Mouse (Mus musculus) stomach, embryonic 14.5 days (tissue): ENCODE measurements around the gene Prkcz. TPM values are rescaled to one million over a fixed set of nuclear protein-coding genes. Genes with fewer than 3 reads are reported as not detected.

Experiments used
- ATAC-seq: fragments of 200-750 bp; cut with Nextera tagmentation; 2 replicates; pipeline ENCODE4 v1.8.0; 2017; ENCODE audit warnings: low read depth, moderate TSS enrichment; ENCODE audit not compliant: insufficient number of reproducible peaks, insufficient read depth, low FRiP score
- H3K27ac ChIP-seq: fragments of 300-500 bp; sonication (generic); 2 replicates; pipeline ENCODE4 v1.5.1; 2014; ENCODE audit warnings: mild to moderate bottlenecking, low read length, moderate library complexity, mixed read lengths
- H3K27me3 ChIP-seq: fragments of 300-500 bp; sonication (generic); 2 replicates; pipeline ENCODE4 v1.6.1; 2014; ENCODE audit warnings: low read length, control low read depth, mixed read lengths; ENCODE audit not compliant: control insufficient read depth, insufficient read depth
- H3K36me3 ChIP-seq: fragments of 300-500 bp; sonication (generic); 2 replicates; pipeline ENCODE4 v1.6.1; 2014; ENCODE audit warnings: mild to moderate bottlenecking, control low read depth, low read length, moderate library complexity, mixed read lengths; ENCODE audit not compliant: control insufficient read depth, insufficient read depth
- H3K4me1 ChIP-seq: fragments of 300-500 bp; sonication (generic); 2 replicates; pipeline ENCODE4 v1.6.1; 2014; ENCODE audit warnings: low read length, control low read depth, mixed read lengths; ENCODE audit not compliant: control insufficient read depth, insufficient read depth
- H3K4me2 ChIP-seq: fragments of 300-500 bp; sonication (generic); replicated peaks from 2 replicates; pipeline ENCODE4 v1.6.1; 2014; ENCODE audit warnings: low read depth, low read length, control low read depth
- H3K4me3 ChIP-seq: fragments of 300-500 bp; sonication (generic); 2 replicates; pipeline ENCODE4 v1.5.1; 2014; ENCODE audit warnings: low read depth, low read length, control low read depth
- H3K9ac ChIP-seq: fragments of 300-500 bp; sonication (generic); replicated peaks from 2 replicates; pipeline ENCODE4 v1.6.1; 2014; ENCODE audit warnings: low read depth, mild to moderate bottlenecking, control low read depth, low read length, moderate library complexity, mixed read lengths
- H3K9me3 ChIP-seq: fragments of 300-500 bp; sonication (generic); 2 replicates; pipeline ENCODE4 v1.6.1; 2016; ENCODE audit warnings: low read depth, low read length, control low read depth; ENCODE audit not compliant: control insufficient read depth
- WGBS: fragments of 180-500 bp; shearing (Covaris S2); extraction: QIAGEN DNeasy Blood & Tissue Kit; methylation state at CpG from one replicate; pipeline ENCODE4 v1.1.7; 2014; 5-methylcytosine and 5-hydroxymethylcytosine counted together
- polyA plus RNA-seq: library from polyadenylated mRNA; unstranded; fragments of >200 nt; fragmentation: Nextera tagmentation; extraction: Ambion mirVana; gene quantifications from 2 replicates; pipeline ENCODE4 v1.2.1, GENCODE M21; 2014

The Prkcz gene
- polyA plus RNA-seq, 1 experiment from 2014 or later = 12.9 TPM

DNA sequence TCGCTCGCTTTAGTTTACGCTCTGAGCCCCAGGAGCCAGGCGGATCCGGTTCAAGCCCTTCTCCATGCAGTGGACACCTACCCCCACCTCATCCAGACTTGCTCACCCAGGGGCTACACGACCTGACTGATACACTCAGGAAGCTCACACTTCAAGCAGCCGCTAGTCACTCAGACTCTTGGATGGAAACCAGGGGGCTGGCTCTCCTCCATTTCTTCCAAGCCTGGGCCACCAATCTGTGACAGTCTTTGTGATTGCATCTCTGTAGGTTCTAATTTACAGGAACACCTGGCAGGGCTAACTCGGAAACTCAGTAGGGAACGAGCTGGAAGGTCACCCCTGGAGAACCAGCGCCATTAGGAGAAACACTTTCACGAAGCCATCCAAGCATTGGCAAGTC lies 73.4 kb downstream of the Prkcz start:
- no peaks in the 10 kb centered on the region for H3K9me3 ChIP-seq
- no peak overlapping the region for H3K4me3 ChIP-seq
- no peak overlapping the region for H3K9ac ChIP-seq
- H3K27me3 ChIP-seq = no peaks in the 10 kb centered on the region
- no peak for ATAC-seq
- no peak overlapping the region for H3K4me2 ChIP-seq
- H3K36me3 ChIP-seq = no peaks in the 10 kb centered on the region
- 83% methylated on average over 11 of the region's 11 CpGs for WGBS
- no peak overlapping the region for H3K27ac ChIP-seq
- H3K4me1 ChIP-seq = peaks cover 9% of the 10 kb centered on the region

DNA sequence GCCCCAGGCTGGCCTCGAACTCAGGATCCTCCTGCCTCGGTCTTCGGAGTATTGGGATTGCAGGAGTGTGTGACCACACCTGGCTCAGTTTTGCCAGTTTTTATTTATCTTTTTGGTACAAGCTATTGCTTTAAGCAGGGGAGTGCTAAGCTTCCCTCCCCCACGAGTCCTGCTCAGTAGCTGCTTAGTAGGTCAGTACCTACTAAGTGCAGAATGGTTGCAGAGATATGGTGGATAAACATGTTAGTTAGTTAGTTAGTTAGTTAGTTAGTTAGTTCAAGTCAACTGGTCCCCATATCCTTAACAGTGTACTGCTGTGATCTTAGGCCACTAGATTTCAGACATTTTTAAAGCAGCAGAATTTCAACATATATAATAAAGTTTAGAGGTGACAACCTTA lies 75.1 kb downstream of the Prkcz start:
- no peak overlapping the region for H3K9ac ChIP-seq
- no peak overlapping the region for H3K4me2 ChIP-seq
- no peak for ATAC-seq
- peaks cover 21% of the 10 kb centered on the region for H3K4me1 ChIP-seq
- H3K9me3 ChIP-seq = no peaks in the 10 kb centered on the region
- no peaks in the 10 kb centered on the region for H3K36me3 ChIP-seq
- H3K27ac ChIP-seq = no peak overlapping the region
- no peaks in the 10 kb centered on the region for H3K27me3 ChIP-seq
- H3K4me3 ChIP-seq = no peak overlapping the region
- WGBS = 92% methylated on average over 4 of the region's 4 CpGs

DNA sequence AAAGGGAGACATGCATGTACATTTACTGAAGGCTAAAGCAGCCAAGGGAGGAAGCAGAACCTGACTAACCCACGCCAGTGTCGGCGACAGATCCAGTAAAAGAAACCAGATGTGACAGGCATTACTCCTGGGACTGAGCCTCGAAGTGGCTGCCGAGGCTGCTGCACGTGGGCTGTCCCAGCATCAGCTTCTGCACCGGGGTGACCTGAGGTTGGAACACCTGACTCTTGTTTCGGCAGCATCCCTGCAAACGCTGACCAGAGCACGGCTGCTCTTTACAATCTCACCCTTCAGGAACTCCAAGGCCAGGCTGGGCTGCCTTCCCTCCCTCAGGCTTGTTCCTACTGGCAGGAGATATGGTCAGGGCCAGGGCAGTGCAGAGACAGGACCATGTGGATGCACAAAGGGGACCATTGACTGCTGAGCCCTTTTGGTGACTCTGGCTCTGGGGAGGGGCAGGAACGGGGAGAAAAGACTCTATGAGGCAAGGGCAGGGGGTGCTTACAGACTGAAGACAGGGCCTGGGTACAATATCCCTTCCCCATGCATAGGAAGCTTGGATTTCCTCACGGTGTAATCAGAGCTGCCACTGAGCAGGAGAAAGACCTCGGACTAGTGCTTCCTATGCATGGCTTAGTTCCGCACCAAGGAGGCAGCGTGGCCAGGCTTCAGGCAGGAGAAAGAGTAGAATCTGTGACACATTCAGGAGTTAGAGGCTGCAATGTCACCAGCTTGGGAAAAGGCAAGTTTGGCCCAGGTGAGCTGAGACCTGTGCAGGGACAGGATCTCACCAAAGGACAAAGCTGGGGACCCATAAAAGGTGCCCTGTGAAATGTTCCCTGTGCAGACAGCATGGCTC lies 76.4 kb downstream of the Prkcz start:
- Histone ChIP-seq H3K4me2 (no peak overlapping the region), H3K4me1 (peaks cover 31% of the 10 kb centered on the region), H3K27ac (no peak overlapping the region), H3K9ac (no peak overlapping the region), H3K27me3 (no peaks in the 10 kb centered on the region), H3K9me3 (no peaks in the 10 kb centered on the region), H3K4me3 (no peak overlapping the region), H3K36me3 (no peaks in the 10 kb centered on the region)
- WGBS = 64% methylated on average over 15 of the region's 15 CpGs
- no peak for ATAC-seq

DNA sequence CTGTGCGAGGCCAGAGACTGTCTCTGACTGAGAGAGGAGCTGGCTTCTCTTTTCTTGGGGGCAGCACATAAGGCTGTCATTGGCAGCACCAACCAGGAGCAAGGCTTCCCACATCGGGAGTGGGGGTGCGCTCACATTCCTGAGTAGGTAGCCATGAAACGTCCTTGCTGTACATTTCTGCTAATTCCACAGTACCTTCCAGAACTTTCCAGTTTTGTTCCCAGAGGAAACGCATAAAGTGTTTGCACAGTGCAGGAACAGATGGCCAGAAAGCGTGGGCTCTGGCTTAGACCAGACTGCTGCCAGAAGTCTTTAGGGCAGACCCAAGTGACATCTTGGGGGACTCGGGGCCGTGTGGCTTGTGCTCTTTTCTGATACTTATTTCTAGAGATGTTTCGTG lies 77.6 kb downstream of the Prkcz start:
- H3K27ac ChIP-seq = peak overlapping the region; percentile 74
- WGBS = 62% methylated on average over 9 of the region's 9 CpGs
- ATAC-seq = no peak
- H3K9ac ChIP-seq = no peak overlapping the region
- no peaks in the 10 kb centered on the region for H3K27me3 ChIP-seq
- no peak overlapping the region for H3K4me3 ChIP-seq
- peak overlapping the region; percentile 29; the same call in 1 of the 2 replicates for H3K4me2 ChIP-seq
- no peaks in the 10 kb centered on the region for H3K36me3 ChIP-seq
- H3K9me3 ChIP-seq = no peaks in the 10 kb centered on the region
- peaks cover 32% of the 10 kb centered on the region for H3K4me1 ChIP-seq

DNA sequence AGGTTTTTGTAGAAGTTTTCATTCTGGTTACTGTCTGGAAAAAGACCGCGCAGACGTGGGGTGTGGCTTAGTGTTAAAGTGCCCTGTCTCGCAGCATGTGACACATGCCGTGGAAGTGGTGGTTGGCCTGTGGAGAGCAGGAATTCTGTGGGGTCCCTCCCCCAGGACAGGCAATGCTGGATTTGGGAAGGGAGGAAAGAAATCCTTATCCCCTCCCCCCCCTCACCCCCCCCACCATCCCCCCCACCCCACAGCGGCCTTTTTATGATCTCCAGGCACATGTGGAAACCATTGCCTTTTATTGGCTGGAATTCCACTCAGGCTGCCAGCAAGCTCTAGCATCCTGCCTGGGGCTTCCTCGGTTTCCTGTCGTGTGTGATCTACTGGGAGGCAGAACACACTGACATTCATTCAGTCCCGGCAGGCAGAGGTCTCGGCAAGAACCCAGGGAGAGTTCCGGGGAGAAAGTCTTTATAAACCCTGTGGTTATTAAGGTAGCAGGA lies 78.1 kb downstream of the Prkcz start:
- no peak overlapping the region for H3K9ac ChIP-seq
- no peaks in the 10 kb centered on the region for H3K9me3 ChIP-seq
- no peaks in the 10 kb centered on the region for H3K27me3 ChIP-seq
- 28% methylated on average over 11 of the region's 11 CpGs for WGBS
- no peaks in the 10 kb centered on the region for H3K36me3 ChIP-seq
- peak; percentile 54; the same call in 1 of the 2 replicates for ATAC-seq
- peak overlapping the region; percentile 29; the same call in 1 of the 2 replicates for H3K4me2 ChIP-seq
- H3K4me3 ChIP-seq = no peak overlapping the region
- peak overlapping the region; percentile 74 for H3K27ac ChIP-seq
- H3K4me1 ChIP-seq = peaks cover 32% of the 10 kb centered on the region

DNA sequence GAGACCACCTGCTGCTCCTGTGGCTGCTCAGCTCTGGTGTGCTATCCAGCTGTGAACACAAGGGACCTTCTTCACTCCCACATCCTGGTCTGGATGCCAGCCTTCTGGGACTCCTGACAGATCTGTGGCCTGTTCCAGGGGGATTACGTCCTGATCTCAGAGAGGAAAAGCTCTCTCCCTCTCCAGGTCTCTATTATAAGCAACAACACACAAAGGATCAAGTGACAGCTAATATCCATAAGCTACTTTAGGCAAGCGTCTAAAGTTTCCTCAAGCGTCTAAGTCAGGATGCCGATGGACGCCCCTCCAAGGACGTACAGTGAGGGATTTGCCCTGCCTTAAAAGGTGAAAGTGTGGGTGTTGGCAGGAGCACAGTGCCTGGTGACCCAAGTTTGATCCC lies 78.9 kb downstream of the Prkcz start:
- H3K27ac ChIP-seq = peak overlapping the region; percentile 67
- H3K9me3 ChIP-seq = no peaks in the 10 kb centered on the region
- ATAC-seq = no peak
- no peak overlapping the region for H3K4me2 ChIP-seq
- H3K4me3 ChIP-seq = no peak overlapping the region
- 23% methylated on average over 6 of the region's 6 CpGs for WGBS
- H3K4me1 ChIP-seq = peaks cover 32% of the 10 kb centered on the region
- no peak overlapping the region for H3K9ac ChIP-seq
- H3K36me3 ChIP-seq = no peaks in the 10 kb centered on the region
- no peaks in the 10 kb centered on the region for H3K27me3 ChIP-seq

DNA sequence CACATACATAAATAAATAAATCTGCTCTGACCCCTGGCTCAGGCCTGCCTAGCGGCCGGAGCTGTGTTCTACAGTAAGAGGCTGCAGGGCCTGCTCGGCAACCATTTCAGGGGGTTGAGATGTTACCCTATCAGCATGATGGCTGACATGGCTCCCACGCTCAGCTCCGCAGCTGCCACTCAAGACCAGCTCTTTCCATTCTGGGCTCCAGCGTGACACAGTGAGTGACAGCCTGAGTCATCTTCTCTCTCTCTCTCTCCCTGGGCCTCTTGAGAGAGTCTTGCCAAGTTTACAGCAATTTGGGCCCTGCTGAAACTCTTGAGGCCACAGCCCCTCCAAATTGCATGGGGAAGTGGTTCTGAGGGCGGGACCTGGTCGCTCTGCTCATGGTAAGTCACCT lies 79.5 kb downstream of the Prkcz start:
- no peaks in the 10 kb centered on the region for H3K27me3 ChIP-seq
- H3K4me3 ChIP-seq = no peak overlapping the region
- no peak overlapping the region for H3K4me2 ChIP-seq
- no peak for ATAC-seq
- H3K27ac ChIP-seq = peak overlapping the region; percentile 67
- no peaks in the 10 kb centered on the region for H3K36me3 ChIP-seq
- peaks cover 32% of the 10 kb centered on the region for H3K4me1 ChIP-seq
- H3K9ac ChIP-seq = no peak overlapping the region
- 88% methylated on average over 8 of the region's 8 CpGs for WGBS
- no peaks in the 10 kb centered on the region for H3K9me3 ChIP-seq

DNA sequence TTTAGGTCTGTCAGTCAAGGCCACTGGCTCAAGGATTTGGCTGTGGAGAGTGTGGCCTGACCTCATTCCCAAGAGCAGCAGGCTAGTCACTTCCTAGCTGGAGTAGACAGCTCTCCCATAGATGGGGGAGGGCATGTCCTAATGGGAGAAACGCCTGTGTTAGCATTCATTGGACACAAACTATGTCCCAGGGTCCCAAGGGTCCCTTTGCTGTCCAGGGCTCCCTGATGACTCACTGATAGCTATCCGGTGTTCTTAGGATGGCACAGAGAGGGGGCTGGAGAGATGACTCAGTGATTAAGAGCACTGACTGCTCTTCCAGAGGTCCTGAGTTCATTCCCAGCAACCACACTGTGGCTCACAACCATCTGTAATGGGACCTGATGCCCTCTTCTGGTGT lies 79.9 kb downstream of the Prkcz start:
- no peak overlapping the region for H3K4me2 ChIP-seq
- H3K27ac ChIP-seq = no peak overlapping the region
- ATAC-seq = no peak
- H3K9me3 ChIP-seq = no peaks in the 10 kb centered on the region
- H3K4me3 ChIP-seq = no peak overlapping the region
- H3K4me1 ChIP-seq = peaks cover 32% of the 10 kb centered on the region
- no peak overlapping the region for H3K9ac ChIP-seq
- H3K36me3 ChIP-seq = no peaks in the 10 kb centered on the region
- WGBS = 69% methylated on average over 2 of the region's 2 CpGs
- H3K27me3 ChIP-seq = no peaks in the 10 kb centered on the region
